Mouse (Mus musculus): ENCODE measurements around the gene Rapgef3.
A peak's percentile ranks its signal among the peaks of the same experiment; 100 is the strongest.

The Rapgef3 gene

DNA sequence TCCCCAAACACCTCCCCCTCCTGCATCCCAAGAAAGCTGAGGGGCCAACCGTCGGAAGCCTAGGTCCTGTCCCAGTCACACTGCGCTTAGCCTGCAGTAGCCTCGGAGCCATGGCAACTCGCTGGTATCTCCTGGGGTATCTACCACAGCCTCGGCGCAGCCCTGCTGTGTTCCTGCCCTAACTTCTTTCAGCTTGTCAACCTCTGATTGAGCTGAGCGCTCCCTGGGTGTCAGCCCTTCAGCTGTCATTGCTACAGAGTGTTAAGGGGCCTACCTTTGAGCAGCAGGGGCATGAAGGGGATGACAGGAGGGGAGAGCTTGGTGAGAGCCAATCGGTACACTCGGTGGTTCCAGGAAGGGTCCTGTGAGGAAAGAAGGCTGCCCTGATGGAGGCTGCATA, 19.5 kb downstream of the Rapgef3 start:
- no peak for DNase-seq (ENCODE audit: extremely low read depth, low read depth, low spot score)

DNA sequence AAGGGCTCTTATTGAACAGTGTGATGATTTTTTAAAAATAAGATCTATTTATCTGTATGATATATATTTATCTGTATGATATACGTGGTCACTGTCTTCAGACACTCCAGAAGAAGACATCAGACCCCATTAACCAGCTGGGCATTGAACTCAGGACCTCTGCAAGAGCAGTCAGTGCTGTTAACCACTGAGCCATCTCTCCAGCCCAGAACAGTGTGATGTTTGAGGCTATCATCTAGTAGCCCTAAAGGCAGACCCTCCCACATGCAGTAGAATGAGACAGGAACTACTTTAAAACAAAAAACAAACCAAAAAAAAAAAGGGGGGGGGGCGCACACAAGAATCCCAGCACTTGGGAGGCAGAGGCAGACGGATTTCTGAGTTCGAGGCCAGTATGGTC, 20.3 kb downstream of the Rapgef3 start:
- no peak for DNase-seq (ENCODE audit: extremely low read depth, low read depth, low spot score)

DNA sequence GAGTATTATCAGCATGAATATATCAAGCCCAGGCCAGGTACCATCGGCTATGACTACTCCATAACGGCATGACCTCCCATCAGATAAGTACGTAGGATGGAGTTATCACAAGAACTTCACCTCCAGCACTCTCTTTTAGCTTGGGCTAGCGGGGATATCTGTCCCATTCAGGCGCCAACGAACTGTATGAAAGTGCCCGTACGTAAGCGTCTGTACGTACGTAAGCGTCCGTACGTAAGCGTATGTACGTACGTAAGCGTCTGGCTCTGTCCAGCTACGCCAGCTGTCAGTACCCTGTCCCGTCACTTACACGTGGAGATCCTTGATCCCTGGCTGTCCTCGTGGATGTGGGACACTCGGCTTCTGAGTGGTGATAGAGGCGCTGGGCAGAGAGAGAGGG, 21.0 kb downstream of the Rapgef3 start:
- DNase-seq (ENCODE audit: extremely low read depth, low read depth, low spot score), result no peak

DNA sequence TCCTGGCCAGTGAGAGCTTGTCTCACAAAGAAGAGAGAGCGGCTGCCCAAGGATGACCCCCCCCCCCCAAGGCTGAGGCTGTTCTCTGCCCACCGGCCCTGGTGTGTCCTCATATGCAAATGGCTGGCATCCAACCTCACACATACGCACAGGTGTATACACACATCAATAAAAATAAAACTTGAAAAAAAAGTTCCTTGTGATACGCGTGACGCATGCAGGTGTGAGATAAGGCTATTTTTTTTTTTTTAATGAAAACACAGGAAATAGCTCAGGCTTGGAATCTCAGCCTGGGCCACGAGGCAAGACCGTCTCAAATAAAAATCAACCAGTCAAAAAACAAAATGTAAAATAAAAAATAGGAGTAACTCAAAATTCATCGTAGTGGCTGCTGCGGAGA, 21.5 kb downstream of the Rapgef3 start:
- DNase-seq (ENCODE audit: extremely low read depth, low read depth, low spot score), result no peak

DNA sequence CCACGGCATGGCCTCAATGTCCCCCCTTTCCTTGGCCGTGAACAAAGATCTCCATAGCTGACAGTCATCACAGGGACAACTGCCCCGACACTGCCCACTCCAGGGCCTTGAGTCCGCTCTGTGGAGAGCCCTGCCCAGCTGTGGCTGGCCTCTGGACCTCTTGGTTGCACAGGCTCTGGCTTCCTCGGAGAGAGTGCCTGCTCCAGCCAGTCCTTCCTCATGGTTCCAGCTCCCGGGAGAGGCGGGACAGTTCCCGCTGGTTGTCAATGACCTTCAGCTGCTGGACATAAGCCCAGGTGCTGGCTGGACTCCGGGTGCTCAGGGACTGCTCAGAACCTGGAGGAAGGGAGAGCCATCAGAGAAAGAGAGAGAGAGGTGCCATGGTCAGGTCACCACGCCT, 22.4 kb downstream of the Rapgef3 start:
- no peak for DNase-seq (ENCODE audit: extremely low read depth, low read depth, low spot score)

DNA sequence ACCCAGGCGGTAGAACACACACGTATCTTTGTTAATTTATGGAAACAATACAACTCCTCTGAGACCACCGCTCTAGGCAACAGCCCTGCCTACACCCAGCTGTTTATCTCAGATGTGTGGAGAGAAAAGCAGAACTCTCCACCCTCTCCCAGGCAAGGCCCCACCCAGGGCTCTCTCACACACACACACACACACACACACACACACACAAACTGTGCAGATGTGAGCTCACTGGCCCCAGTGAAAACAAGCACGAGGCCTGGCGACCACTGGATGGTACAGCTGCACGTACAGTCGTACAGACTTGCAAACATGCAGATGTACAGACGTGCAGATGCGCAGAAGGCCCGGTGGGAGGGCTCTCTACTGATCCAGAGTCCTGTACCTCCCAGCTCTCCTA, 22.8 kb downstream of the Rapgef3 start:
- DNase-seq (ENCODE audit: extremely low read depth, low read depth, low spot score), result no peak

DNA sequence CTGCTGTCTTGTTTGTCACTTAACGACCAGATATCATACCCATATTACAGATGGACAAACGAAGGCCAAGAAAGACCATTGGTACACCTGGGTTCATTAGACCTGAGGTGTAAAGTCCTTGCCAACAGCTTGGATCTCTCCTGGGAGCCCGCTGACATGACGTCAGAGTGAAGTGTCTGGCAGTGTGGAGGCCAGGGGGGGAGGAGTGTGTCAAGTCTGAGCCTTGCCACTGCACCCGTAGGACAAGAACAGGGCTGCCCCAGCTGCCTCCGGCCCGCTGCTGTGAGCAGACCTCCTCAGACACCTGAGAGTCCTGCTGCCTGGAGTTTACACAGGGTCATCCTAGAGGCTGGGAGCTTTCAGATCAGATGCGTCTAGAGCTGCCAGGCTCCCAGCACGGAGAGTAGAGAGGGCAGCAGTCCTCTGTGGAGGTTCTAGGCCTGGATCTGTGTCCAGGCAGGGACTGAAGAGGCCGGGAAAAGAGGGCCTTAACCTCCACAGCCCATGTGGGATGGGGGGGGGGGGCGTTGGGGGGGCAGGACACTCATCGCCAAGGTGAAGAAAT, 23.7 kb downstream of the Rapgef3 start:
- DNase-seq (ENCODE audit: extremely low read depth, low read depth, low spot score), result no peak

DNA sequence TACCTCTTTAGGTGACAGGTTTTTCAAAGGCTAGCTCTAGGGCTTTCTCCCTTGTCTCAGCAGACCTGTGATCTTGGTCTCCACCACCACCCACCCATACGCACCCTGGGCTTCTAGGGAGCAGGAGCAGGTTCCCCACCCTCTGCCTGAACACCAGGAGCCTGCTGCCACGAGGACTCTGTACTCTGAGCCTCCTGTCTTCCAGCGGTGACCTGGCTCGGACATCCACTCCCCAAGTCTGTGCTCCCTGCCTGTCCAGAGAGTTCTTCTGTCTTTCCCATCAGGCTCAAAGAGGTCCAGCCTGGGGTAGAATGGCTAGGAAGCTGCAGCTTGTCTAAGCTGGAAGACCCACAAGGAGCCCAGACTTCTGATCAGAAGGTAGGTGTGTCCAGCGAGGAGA, 24.6 kb downstream of the Rapgef3 start:
- no peak for DNase-seq (ENCODE audit: extremely low read depth, low read depth, low spot score)

DNA sequence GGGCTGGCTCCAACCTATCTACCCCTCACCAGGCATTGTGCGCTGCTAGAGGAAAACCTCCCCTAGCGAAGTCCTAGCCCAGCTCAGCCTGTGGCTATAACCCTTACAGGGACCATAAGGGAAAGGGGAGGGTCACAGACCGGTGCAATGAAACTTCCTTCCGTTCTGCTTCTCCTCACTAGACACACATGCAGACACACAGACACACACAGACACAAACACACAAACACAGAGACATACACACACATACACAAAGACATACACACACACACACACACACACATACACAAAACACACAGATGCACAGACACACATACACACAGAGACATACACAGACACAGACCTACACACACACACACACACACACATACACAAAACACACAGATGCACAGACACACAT, 25.2 kb downstream of the Rapgef3 start:
- DNase-seq (ENCODE audit: extremely low read depth, low read depth, low spot score), result no peak

DNA sequence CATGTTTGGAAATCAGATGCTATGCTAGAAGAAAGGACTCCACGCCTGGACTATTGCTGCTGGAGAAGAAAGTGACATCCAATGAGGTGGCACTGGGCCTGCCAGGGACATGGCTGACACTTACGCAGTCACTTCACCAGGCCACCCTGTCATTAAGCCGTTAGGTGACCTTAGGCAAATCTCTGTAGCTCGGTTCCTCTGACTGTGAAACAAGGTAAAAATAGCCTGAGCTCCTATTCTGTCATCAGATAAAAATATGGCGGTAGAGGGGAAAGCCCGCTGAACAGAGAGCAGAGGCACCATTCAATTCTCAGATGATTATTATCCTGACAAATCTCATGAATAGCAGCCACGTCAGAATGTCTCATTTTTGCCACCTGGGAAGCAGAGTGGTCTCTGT, 25.7 kb downstream of the Rapgef3 start:
- DNase-seq (ENCODE audit: extremely low read depth, low read depth, low spot score), result no peak

DNA sequence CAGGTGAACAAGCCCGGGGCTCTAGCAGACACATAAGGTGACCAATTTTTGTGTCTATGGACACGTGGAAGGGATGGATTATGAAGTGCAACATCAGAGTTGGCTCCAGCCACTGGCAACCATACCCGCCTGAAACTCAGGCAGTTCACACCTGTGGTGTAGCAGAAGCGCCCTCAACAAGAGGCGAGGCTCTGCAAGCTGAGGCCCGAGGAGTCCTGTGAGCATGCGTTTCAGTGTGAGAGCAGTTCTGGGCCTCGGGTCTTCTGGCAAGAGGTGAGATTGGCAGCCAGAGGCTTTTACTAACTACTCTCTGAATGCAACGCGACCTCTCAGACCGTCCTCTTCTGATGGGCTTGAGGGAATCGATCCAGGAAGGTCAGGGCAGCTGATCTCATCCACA, 26.1 kb downstream of the Rapgef3 start:
- DNase-seq (ENCODE audit: extremely low read depth, low read depth, low spot score), result no peak

DNA sequence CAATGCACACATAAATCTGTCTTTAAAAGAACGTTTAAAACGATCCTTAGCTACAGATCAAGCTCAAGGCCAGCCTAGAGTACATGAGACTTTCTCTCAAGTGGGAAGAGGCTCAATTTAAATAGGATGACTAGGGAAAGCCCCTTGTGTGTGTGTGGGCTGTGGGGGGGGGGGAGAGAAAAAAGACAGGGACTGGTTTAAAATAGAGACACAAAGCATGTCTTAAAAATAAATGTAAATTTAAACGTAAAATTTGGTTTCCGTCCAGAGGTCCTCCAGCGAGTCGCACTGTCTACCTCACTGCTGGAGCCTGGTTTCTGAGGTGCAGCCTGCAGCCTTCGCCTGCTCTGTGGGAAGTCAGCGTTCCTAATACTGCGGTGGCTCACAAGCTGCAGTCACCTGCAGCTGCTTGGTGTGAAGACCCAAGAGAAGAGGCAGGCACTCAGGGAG, 27.5 kb downstream of the Rapgef3 start:
- no peak for DNase-seq (ENCODE audit: extremely low read depth, low read depth, low spot score)

DNA sequence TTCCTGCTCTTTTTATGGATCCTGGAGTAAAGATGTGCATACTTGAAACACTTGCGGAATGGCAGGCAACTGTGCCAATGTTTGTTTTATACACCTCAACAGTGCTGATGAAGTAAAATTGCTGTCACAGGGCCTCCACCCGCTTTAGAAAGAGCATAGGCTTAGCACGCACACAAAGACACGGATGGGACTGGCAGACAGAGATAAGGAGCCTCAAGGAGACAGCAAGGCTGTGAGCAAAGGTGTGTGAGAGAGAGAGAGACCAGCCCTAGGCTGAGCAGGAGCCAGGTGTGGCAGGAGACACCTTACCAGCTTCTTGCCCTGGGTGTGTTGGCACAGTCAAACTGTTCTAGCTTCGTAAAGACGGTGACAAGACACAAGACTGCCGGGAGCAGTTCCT, 28.8 kb downstream of the Rapgef3 start:
- DNase-seq (ENCODE audit: extremely low read depth, low read depth, low spot score), result peak; percentile 80

DNA sequence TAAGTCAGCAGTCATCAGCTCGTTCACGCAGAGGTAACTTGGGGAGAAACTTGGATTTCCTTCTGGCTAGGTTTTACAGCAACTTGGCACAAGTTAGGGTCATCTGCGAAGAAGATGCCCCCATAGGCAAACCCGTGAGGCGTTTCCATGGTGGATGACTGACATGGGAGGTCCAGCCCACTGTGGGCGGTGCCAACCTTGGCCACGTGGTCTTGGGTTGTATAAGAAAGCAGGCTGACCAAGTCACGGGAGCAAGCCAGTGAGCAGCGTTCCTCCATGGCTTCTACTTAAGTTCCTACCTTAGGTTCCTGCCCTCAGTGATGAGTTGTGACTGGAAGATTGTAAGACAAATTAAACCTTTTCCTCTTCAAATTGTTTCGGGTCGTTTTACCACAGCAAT, 35.8 kb downstream of the Rapgef3 start:
- DNase-seq (ENCODE audit: extremely low read depth, low read depth, low spot score), result no peak

DNA sequence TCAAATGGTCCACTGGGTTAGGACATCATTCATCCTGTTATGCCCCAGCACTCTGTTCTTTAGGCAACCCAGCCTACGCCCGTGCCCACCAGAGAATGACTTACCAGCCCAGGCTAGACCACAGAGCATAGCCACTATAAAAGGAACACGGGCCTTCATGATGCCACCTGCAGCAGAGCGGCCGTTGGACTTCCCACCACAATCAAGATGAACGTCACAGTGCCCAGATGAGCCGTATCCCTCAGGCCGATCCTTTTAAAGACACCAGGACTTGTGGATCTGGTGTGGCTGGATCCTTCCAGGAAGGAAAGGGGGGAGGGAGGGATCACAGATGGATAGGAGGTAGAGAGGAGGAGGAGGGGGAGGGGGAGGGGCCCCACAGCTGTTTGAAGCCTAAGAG, 36.7 kb downstream of the Rapgef3 start, which contains the start of gene Endou:
Gene Endou (minus strand): TSS at position 229 of the 400 bp plus-strand sequence.
- DNase-seq (ENCODE audit: extremely low read depth, low read depth, low spot score), result no peak

DNA sequence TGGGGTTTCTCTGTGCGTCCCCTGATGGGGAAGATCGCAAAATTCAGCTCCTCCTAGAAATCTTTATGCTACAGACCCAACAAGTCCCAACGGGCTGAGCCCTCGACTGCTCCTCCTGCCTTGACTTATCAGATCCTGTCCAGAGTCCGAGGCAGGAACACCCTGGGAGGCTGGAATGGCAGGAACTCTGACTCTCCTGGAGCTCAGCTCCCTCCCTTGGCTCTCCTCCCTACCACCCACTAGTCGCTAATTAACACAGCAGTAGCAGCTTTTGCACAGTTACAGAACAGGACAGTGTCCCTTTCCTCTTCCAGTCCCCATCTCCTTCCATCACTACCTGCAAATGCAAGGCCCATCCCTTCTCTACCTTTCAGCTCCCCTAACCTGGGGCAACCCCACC, 37.4 kb downstream of the Rapgef3 start:
- no peak for DNase-seq (ENCODE audit: extremely low read depth, low read depth, low spot score)

DNA sequence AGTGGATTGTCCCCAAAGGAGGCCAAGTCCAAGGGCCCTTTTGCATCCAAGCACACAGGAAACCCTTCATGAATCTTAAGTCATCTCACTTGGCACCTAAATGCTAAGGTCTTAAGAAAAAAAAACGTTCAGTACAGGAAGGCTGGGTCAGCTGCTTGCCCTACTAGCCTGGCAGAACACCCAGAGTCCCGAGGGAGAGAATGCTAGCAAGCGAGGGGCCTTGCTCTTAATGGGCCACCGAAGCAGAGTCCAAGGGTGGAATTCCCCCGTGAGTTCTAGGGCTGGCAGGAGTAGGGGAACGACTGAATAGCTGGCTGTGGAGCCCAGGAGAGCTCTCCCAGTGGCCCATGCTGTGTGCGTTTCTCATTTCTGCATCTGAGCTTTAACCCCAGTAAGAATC, 39.0 kb downstream of the Rapgef3 start:
- no peak for DNase-seq (ENCODE audit: extremely low read depth, low read depth, low spot score)

DNA sequence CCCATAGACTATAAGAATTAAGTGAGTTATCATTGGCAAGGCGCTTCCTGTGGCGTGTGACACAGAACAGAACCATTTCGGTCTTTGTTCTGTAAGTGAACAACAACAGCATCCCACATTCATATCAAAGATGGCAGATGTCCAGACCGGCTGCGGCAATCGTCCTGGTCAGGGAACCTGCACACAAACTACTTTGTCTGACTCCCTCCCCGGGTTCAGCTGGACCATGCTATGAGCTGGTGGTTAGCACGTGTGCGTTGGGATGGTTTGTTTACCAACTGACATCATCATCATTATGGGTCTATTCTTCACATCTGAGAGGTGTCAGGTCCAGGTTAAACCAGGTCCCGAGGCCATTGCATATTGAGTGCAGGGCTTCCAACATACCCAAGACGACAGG, 39.4 kb downstream of the Rapgef3 start:
- DNase-seq (ENCODE audit: extremely low read depth, low read depth, low spot score), result no peak

DNA sequence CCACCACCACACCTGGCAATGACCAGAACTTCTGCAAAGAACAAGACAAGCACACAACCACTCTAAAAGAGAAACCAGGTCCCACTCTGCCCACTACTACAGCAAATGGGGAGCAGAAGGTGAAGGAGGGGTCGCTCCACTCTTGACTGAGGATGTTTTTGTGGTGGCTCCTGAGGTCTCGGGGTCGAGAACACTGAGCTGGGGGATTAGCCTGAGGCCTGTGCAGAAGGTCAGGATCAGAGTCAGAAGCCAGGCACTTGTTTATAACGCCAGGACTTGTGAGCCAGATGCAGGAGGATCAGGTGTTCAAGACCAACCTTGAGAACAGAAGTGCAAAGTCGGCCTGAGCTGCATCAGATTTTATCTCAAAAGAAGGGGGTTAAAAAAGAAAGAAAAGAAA, 40.3 kb downstream of the Rapgef3 start:
- DNase-seq (ENCODE audit: extremely low read depth, low read depth, low spot score), result no peak

DNA sequence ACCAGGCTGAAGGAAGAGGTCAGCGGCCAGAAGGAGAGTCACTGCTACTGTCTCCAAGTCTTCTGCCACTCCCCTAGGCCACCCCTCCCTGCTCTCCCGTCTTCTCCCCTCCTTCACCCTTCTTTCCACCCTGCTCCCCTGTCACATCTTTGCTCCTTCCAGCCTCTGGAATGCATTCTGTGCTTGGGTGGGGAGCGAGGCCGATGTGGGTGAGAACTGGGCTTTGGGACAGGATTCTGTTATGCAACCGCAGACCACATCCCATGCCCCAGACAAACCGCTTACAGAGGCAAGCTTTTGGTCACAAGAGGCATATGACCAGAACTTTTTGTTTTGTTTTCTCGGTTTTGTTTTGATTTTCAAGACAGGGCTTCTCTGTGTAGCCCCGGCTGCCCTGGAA, 40.7 kb downstream of the Rapgef3 start:
- DNase-seq (ENCODE audit: extremely low read depth, low read depth, low spot score), result no peak

DNA sequence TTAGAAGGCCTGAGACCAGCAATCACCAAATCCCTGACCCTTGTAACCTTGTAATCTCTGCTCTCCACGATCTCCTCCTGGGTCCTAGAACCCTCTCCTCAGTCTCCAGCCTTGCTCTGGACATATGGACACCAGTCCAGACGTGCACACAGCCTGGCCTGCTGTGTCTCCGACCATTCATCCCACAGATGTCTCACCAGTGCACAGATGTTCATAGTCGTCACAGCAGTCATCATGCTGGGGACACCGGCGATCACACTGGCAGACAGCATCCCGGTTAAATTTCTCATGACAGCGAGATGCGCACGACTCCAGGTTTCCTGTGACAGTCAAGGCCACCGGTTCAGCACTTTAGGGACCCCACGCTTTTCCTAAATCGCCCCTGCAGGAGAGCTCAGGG, 41.5 kb downstream of the Rapgef3 start:
- no peak for DNase-seq (ENCODE audit: extremely low read depth, low read depth, low spot score)

DNA sequence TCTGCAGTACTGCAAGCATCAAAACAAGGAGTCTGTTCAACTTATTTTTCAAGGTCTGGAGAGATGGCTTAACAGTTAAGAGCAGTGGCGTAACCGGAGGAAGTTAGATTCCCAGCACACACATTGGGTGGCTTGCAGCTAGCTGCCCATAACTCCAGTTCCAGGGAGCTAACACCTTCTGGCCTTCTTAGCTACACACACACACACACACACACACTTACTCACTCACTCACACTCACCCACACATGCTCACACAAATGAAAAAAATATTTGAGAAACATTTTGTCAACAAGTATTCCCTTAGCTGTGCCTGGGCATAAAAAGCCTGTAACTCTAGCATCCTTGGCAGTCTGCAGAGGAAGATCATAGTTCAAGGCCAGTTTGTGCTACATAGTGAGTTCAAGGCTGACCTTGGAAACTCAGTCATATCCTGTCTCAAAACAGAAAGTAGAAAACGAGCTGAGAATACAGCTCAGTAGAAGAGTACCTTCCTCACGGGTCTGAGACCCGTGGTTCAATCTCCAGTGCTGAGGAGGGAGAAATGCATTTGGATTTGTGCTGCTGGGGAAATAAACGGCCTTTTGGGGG, 42.5 kb downstream of the Rapgef3 start:
- DNase-seq (ENCODE audit: extremely low read depth, low read depth, low spot score), result no peak
